Mouse (Mus musculus): ENCODE measurements around the gene A930009A15Rik. TPM values are rescaled to one million over a fixed set of nuclear protein-coding genes. Genes with fewer than 3 reads are reported as not detected.

A930009A15Rik gene
- polyA plus RNA-seq, 1 experiment from 2014 or later = not detected

GRCm38 (mm10) chr10:115556738-115557242, 13.0 kb upstream of the A930009A15Rik start:
- Histone ChIP-seq H3K9ac (no peak overlapping the region), H3K4me1 (peaks cover 14% of the 10 kb centered on the region), H3K4me2 (peak overlapping the region; percentile 32), H3K9me3 (no peaks in the 10 kb centered on the region), H3K36me3 (no peaks in the 10 kb centered on the region), H3K4me3 (no peak overlapping the region), H3K27ac (no peak overlapping the region), H3K27me3 (no peaks in the 10 kb centered on the region)
- peak; percentile 54 for ATAC-seq (ENCODE audit: insufficient number of reproducible peaks, insufficient read depth, low FRiP score, low TSS enrichment, low read depth)
- WGBS = 29% methylated on average over 12 of the region's 12 CpGs

GRCm38 (mm10) chr10:115561136-115561880, 8.5 kb upstream of the A930009A15Rik start:
- peak; percentile 58; the same call in 1 of the 2 replicates for ATAC-seq (ENCODE audit: insufficient number of reproducible peaks, insufficient read depth, low FRiP score, low TSS enrichment, low read depth)
- Histone ChIP-seq H3K4me3 (no peak overlapping the region), H3K27ac (no peak overlapping the region), H3K9ac (no peak overlapping the region), H3K4me2 (no peak overlapping the region), H3K9me3 (no peaks in the 10 kb centered on the region), H3K36me3 (no peaks in the 10 kb centered on the region), H3K27me3 (no peaks in the 10 kb centered on the region), H3K4me1 (peaks cover 7% of the 10 kb centered on the region; the same call in 1 of the 2 replicates)
- 69% methylated on average over 12 of the region's 12 CpGs for WGBS

GRCm38 (mm10) chr10:115562911-115563686, 6.7 kb upstream of the A930009A15Rik start:
- H3K9me3 ChIP-seq = 0 out of 2 replicates have a peak, but pooled peaks cover 3% of the 10 kb centered on the region
- no peaks in the 10 kb centered on the region for H3K27me3 ChIP-seq
- H3K36me3 ChIP-seq = no peaks in the 10 kb centered on the region
- no peak overlapping the region for H3K27ac ChIP-seq
- H3K4me1 ChIP-seq = no peaks in the 10 kb centered on the region
- H3K4me3 ChIP-seq = no peak overlapping the region
- no peak overlapping the region for H3K9ac ChIP-seq
- no peak for ATAC-seq (ENCODE audit: insufficient number of reproducible peaks, insufficient read depth, low FRiP score, low TSS enrichment, low read depth)
- WGBS = 89% methylated on average over 4 of the region's 4 CpGs
- no peak overlapping the region for H3K4me2 ChIP-seq

- H3K4me2 ChIP-seq = no peak overlapping the region
- H3K36me3 ChIP-seq = no peaks in the 10 kb centered on the region
- no peak overlapping the region for H3K27ac ChIP-seq
- no peak overlapping the region for H3K9ac ChIP-seq
- no peak overlapping the region for H3K4me3 ChIP-seq
- H3K4me1 ChIP-seq = no peaks in the 10 kb centered on the region
- H3K27me3 ChIP-seq = no peaks in the 10 kb centered on the region
- no peak for ATAC-seq (ENCODE audit: insufficient number of reproducible peaks, insufficient read depth, low FRiP score, low TSS enrichment, low read depth)
- 74% methylated on average over 5 of the region's 5 CpGs for WGBS
- 0 out of 2 replicates have a peak, but pooled peaks cover 3% of the 10 kb centered on the region for H3K9me3 ChIP-seq
Measured at GRCm38 (mm10) chr10:115563961-115564360, 5.8 kb upstream of the A930009A15Rik start.

DNA sequence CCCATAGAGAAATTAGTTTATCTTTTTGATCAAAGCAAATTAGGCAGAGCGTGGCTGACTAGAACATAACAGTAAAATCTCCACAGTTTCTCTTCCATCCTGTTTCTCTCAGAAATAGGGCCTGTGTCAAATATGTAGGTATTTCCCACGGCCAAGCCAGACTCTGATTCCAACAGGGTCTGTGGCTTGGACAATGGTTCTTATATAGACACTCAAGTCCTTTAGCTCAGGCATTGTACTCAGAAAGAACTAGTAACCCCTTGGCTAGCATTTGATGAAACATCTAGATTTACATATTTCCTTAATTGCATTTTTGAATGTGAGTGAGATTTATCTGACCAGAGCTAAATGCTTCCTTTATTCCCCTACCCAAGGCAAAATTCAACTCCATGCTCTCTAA, 791 bp downstream of the A930009A15Rik start:
- Histone ChIP-seq H3K4me1 (no peaks in the 10 kb centered on the region), H3K27me3 (no peaks in the 10 kb centered on the region), H3K4me3 (no peak overlapping the region), H3K9ac (no peak overlapping the region), H3K9me3 (0 out of 2 replicates have a peak, but pooled peaks cover 3% of the 10 kb centered on the region), H3K27ac (no peak overlapping the region), H3K36me3 (no peaks in the 10 kb centered on the region), H3K4me2 (no peak overlapping the region)
- ATAC-seq (ENCODE audit: insufficient number of reproducible peaks, insufficient read depth, low FRiP score, low TSS enrichment, low read depth) = no peak
- 49% methylated on average over 2 of the region's 2 CpGs for WGBS

DNA sequence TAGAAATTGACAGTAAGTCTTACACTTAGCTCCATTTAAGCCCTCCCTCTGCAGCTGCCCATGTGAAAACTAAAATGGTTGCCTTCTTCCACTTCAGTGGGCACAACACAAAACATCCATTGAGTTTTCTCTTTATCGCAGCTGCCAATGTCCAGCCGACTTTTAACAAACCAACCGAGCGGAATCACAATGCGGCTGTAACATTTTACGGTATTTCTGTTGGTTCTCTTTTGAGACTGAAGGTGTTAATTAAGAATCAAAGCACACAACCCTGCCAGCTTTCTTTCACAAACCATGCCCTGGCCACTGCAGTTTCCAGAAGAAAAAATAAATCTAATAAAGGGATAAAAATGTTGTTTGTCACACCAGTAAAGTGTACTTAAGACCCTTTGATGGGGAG, 1.5 kb downstream of the A930009A15Rik start:
- ATAC-seq (ENCODE audit: insufficient number of reproducible peaks, insufficient read depth, low FRiP score, low TSS enrichment, low read depth) = no peak
- Histone ChIP-seq H3K4me3 (no peak overlapping the region), H3K9me3 (0 out of 2 replicates have a peak, but pooled peaks cover 3% of the 10 kb centered on the region), H3K27me3 (no peaks in the 10 kb centered on the region), H3K27ac (no peak overlapping the region), H3K4me2 (no peak overlapping the region), H3K4me1 (no peaks in the 10 kb centered on the region), H3K36me3 (no peaks in the 10 kb centered on the region), H3K9ac (no peak overlapping the region)
- WGBS = 38% methylated on average over 6 of the region's 6 CpGs

DNA sequence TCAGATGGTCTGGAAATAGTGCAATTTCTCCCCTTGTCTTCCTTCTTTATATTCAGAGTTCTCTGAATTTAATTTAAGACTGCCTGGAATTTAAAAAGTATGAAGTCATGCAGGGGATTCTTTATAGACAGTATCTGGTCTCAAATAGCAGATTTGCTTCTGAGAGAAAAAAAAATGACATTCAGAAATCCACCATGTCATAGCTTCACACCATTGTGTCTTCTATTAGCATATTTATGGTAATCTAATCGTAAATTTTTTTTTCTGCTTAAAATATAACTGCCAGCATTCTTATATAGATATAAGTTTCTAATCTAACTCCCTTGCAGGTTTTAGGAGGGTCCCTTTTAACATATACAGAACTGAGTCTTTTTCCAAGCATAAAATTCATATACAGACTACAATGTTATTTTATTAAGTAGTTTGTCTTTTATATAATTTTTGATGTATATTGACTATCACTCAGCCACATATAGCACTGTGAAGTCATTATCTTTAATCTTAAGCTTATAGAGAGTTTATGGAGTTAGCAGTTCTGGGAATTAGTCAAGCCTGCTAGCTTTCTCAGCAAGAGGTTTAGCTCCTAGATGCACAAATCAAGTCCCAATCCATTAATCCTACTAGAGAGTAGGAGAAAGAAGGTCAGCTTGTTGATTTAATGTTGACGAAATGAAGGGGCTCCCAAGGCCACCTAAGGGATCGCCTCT, 2.1 kb downstream of the A930009A15Rik start:
- Histone ChIP-seq H3K27ac (no peak overlapping the region), H3K9ac (no peak overlapping the region), H3K9me3 (0 out of 2 replicates have a peak, but pooled peaks cover 3% of the 10 kb centered on the region), H3K36me3 (no peaks in the 10 kb centered on the region), H3K4me1 (no peaks in the 10 kb centered on the region), H3K27me3 (no peaks in the 10 kb centered on the region; the same call in 1 of the 2 replicates), H3K4me3 (no peak overlapping the region), H3K4me2 (no peak overlapping the region)
- no peak for ATAC-seq (ENCODE audit: insufficient number of reproducible peaks, insufficient read depth, low FRiP score, low TSS enrichment, low read depth)
- WGBS = 61% methylated on average over 3 of the region's 3 CpGs

GRCm38 (mm10) chr10:115579076-115579475, 9.3 kb downstream of the A930009A15Rik start:
- Histone ChIP-seq H3K27me3 (peaks cover 27% of the 10 kb centered on the region), H3K4me2 (no peak overlapping the region), H3K9ac (no peak overlapping the region), H3K27ac (no peak overlapping the region), H3K4me1 (peaks cover 4% of the 10 kb centered on the region; the same call in 1 of the 2 replicates), H3K9me3 (no peaks in the 10 kb centered on the region), H3K4me3 (no peak overlapping the region), H3K36me3 (no peaks in the 10 kb centered on the region)
- WGBS = 46% methylated on average over 7 of the region's 7 CpGs
- ATAC-seq (ENCODE audit: insufficient number of reproducible peaks, insufficient read depth, low FRiP score, low TSS enrichment, low read depth) = no peak

DNA sequence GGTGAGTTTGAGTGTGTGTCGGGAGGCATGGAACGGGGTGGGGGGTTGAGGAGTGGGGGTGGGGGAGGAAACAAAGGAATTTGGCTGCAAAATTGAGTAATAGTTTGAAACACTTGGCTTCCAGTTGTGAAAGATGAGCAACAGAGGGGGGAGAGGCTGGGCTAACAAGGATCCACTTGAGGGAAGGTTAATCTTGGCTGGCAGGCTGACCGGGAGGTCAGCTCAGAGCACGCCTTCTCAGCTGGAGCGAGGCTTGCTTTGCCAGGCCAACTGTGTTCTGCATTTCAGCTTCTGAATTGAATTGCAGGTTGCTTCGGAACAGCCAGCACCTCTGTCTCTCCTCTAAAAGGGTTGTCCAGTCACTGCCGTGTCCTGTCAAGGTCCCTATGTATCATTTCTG, 9.7 kb downstream of the A930009A15Rik start:
- H3K9ac ChIP-seq = no peak overlapping the region
- 22% methylated on average over 7 of the region's 7 CpGs for WGBS
- peaks cover 4% of the 10 kb centered on the region; the same call in 1 of the 2 replicates for H3K4me1 ChIP-seq
- no peak for ATAC-seq (ENCODE audit: insufficient number of reproducible peaks, insufficient read depth, low FRiP score, low TSS enrichment, low read depth)
- no peaks in the 10 kb centered on the region for H3K36me3 ChIP-seq
- H3K4me3 ChIP-seq = no peak overlapping the region
- peaks cover 32% of the 10 kb centered on the region for H3K27me3 ChIP-seq
- no peak overlapping the region for H3K4me2 ChIP-seq
- H3K9me3 ChIP-seq = no peaks in the 10 kb centered on the region
- H3K27ac ChIP-seq = no peak overlapping the region

GRCm38 (mm10) chr10:115581971-115582370, 12.2 kb downstream of the A930009A15Rik start:
- Histone ChIP-seq H3K9ac (no peak overlapping the region), H3K9me3 (no peaks in the 10 kb centered on the region), H3K27ac (no peak overlapping the region), H3K4me1 (peaks cover 24% of the 10 kb centered on the region), H3K36me3 (no peaks in the 10 kb centered on the region), H3K4me3 (no peak overlapping the region), H3K27me3 (peaks cover 55% of the 10 kb centered on the region), H3K4me2 (no peak overlapping the region)
- 77% methylated on average over 9 of the region's 9 CpGs for WGBS
- no peak for ATAC-seq (ENCODE audit: insufficient number of reproducible peaks, insufficient read depth, low FRiP score, low TSS enrichment, low read depth)

DNA sequence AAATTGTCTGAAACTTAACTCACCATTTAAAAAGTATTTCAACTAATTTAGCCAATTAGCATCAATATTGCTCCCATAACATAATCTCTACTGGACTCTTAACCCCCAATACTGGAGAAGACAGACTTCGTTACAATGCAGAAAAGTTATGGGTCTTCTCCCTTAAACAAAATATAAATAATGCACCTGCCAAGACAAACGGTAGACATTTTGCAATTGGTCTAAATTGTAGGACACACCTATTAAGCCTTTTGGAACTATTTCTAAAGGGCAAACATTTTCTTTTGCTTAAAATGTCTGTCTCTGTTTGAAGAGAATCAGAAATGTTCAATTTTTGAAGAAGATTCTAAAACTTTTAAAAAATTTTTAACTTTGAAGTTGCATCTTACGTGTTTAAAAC, 13.3 kb downstream of the A930009A15Rik start:
- WGBS = 80% methylated on average over 3 of the region's 3 CpGs
- Histone ChIP-seq H3K27ac (no peak overlapping the region), H3K4me1 (peaks cover 34% of the 10 kb centered on the region), H3K36me3 (no peaks in the 10 kb centered on the region), H3K4me3 (no peak overlapping the region), H3K4me2 (no peak overlapping the region), H3K9me3 (no peaks in the 10 kb centered on the region), H3K9ac (no peak overlapping the region), H3K27me3 (peaks cover 66% of the 10 kb centered on the region)
- ATAC-seq (ENCODE audit: insufficient number of reproducible peaks, insufficient read depth, low FRiP score, low TSS enrichment, low read depth) = no peak
